Mouse (Mus musculus): ENCODE results near the gene Batf. TPM values are rescaled to one million over a fixed set of nuclear protein-coding genes. Genes with fewer than 3 reads are reported as not detected.

Batf gene
- total RNA-seq, 2 experiments from 2014 or later = 0.61 TPM; not detected in 1

- no peak for ATAC-seq (replicated peaks; ENCODE audit: low FRiP score, poor library complexity, severe bottlenecking)
Observed at GRCm38 (mm10) chr12:85679808-85680207, 6.7 kb upstream of the Batf start.

DNA sequence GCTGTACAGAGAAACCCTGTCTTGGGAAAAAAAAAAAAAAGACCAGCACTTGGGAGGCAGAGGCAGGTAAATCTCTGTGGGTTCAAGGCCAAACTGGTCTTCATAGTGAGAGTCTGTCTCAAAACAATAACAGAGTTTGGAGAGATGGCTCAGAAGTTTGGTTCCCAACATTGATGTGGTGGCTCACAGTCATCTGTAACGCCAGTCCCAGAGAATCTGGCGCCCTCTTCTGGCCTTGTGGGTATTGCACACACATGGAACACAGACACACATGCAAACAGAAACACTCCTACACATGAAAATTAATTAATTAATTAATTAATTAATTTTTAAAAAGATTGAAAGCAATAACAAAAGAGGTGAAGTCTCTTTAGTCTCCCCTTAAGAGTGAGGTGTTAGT, 4.1 kb upstream of the Batf start:
- ATAC-seq (replicated peaks; ENCODE audit: low FRiP score, poor library complexity, severe bottlenecking) = no peak

DNA sequence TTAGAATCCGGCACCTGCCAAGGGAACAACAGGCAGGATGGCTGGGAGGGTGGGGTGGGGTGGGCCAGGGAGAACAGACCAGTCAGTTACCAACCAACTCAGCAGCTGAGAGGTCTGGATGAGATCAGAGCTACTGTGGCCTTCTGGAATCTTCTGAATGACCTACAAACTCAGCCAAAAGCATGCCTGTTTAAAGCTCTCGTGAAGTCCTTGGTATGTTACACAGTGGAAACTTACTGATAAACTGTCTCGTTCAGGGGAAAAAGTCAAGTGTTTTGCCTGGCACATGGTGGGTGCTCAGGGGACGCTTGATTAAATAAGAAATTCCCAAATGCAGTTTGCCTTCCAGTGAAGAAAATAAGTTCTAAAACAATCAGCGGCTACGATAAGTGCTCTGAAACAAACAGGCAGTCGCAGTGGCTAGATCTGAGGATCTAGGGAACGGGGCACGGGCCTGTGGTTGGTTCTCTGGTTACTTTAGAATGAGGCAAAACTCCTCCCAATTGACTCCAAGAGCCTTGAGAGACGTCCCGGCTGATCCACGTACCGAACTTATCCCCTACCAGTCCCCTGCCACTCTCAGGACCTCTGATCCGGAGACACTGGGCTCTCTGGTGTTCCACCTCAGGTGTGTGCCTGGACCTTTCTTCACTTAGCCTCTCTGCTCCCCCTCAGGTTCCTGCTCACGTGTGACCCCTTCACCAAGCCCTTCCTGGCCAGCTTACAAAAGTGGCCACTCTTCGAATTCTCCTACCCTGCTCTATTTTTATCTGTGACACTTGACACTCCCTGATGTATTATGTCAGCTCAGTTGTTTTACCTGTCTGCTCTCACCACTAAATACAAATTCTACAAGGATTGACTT, 1.8 kb upstream of the Batf start:
- no peak for ATAC-seq (replicated peaks; ENCODE audit: low FRiP score, poor library complexity, severe bottlenecking)

GRCm38 (mm10) chr12:85687217-85687533, 706 bp downstream of the Batf start:
- no peak for ATAC-seq (replicated peaks; ENCODE audit: low FRiP score, poor library complexity, severe bottlenecking)

DNA sequence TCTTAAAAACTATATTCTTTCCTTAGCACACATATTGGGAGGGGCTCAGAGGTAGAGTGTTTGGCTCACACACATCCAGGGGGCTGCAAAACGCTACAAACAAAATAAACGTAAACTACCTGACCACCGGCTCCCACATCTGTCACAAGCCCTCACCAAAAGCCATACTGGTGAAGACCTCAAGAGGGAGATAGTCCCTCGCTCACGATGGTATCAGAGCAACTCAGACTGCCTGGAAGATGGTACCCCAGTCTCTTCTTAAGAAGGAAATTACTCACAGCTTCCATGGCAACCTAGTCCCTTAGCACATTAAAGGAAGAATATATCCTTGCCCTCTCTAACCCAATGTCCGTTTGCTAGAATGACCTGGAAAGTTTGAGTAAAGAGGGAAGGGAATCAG, 1.4 kb downstream of the Batf start:
- no peak for ATAC-seq (replicated peaks; ENCODE audit: low FRiP score, poor library complexity, severe bottlenecking)

DNA sequence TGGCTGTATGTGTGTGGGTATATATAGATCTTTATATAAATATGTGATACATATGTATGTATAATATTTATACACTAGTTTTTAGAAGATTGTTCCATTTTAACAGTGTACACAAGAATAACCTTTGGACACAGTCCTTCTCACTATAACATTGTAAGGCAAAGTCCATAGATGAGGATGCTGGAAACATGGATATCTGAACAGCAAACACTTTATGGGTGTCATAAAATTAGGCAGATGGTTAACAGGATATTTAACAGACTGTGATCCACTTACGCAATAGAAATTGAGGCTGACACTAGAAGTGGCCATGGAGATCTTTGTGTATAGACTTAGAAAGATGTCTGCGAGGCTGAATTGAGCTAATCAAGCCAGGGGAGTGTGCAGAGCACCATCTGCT, 9.3 kb downstream of the Batf start:
- no peak for ATAC-seq (replicated peaks; ENCODE audit: low FRiP score, poor library complexity, severe bottlenecking)

- ATAC-seq (replicated peaks; ENCODE audit: low FRiP score, poor library complexity, severe bottlenecking) = no peak
Observed at GRCm38 (mm10) chr12:85696436-85696835, 10.0 kb downstream of the Batf start.

- ATAC-seq (replicated peaks; ENCODE audit: low FRiP score, poor library complexity, severe bottlenecking) = peak; percentile 99
Observed at GRCm38 (mm10) chr12:85698179-85698578, 11.7 kb downstream of the Batf start.

DNA sequence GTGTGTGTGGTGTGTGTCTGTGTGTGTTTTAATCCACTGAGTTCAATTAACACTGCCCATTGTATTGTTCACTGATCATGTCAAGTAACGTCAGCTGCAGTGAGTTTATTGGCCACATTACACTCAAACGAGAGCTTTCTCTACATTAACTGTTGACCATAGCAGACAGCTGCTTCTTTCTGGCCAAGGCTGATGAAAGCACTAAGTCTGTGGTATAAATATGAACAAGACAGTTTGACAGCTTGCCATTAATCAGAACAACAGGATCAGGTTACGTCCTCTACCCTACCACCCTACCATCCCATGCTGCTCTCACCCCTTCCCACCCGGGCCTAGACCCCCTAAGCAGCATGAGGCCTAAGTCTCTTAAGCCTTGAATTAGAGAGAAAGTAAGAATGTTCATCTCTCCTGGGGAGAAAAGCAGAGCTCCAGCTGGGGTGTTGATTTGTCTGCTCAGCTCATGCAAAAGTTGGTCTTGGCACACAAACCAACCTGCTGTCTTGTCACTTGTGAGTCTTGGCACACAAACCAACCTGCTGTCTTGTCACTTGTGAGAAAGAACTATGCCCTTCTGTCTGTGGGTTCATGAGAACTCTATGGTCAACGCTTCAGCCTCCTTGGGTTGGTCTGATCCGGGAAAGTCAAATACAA, 13.8 kb downstream of the Batf start:
- ATAC-seq (replicated peaks; ENCODE audit: low FRiP score, poor library complexity, severe bottlenecking) = no peak

DNA sequence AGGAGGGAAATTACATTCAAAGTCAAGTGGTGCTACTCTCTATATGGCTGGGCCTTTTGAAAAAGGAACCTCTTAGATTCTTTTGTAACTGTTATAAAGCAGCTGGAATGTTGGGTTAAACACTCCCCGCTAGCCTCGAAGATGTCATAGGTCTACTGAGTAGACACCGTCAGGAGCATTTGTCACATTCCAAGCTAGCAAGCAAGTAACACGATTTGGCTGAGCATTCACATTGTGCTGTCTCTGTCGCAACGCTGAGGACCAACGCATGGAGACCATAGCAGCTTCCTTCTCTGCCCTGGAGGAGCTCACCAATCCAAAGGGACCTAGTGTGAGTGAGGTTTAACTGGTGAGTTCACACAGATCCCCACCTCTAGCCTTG, 14.4 kb downstream of the Batf start:
- ATAC-seq (replicated peaks; ENCODE audit: low FRiP score, poor library complexity, severe bottlenecking) = no peak

GRCm38 (mm10) chr12:85702166-85703055, 15.9 kb downstream of the Batf start:
- ATAC-seq (replicated peaks; ENCODE audit: low FRiP score, poor library complexity, severe bottlenecking) = no peak

- no peak for ATAC-seq (replicated peaks; ENCODE audit: low FRiP score, poor library complexity, severe bottlenecking)
Observed at GRCm38 (mm10) chr12:85703507-85703906, 17.0 kb downstream of the Batf start.

DNA sequence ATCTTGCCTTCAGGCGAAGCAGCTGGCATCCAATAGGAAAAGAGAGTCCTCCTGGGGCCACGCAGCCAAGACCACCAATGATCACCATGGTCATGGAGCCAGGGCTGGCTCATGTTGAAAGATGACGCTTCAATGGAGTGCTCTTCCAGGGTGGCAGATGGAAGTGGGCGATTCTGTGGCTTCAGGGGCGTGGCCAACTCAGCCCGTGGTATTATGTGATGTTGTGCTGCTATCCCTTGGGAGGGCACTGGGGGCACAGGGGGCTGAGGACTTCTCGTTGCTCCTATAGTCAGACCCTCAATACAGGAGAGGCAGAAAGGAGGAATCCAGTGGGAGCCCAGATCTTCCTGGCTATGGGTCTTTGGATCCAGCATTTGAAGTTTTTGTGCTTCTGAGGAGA, 18.1 kb downstream of the Batf start:
- no peak for ATAC-seq (replicated peaks; ENCODE audit: low FRiP score, poor library complexity, severe bottlenecking)

DNA sequence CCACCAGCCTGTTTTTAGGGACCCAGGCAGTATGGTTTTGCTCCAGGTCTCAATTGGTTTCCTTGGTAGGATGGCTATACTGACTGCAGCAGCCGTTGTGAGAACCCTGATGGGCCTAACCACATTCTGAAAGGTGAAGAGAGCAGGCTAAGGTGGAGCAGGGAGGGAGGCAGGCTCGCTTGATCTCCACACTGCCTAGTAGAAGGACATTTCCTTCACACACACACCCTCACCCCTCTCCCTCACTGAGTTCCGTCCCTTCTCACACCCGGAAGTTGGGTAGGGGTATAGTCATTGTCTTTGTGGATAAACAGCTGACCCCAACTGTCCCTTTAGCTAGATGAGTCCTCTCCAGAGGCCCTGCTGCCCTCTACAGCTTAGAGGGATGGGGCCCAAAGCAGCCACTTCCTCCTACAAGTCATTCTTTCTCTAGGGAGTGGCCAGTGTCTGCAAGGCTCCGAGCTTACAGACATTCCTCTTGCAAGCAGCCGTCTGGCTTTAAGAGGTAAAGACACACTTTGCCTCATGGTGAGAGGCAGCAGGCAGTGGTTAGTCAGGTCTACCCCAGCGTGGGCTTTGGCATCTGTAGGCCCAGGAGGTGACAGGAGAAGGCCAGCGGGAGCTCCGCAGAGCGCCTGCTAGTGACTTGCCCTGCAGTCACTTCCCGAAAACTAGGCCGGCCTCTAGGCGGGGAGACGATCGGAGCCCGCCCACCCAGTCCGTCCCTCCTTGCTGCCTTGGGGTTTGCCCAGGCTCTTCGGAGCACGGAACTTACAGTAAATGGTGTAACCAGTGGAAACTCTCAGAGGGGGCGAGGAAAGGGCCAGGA, 18.7 kb downstream of the Batf start:
- no peak for ATAC-seq (replicated peaks; ENCODE audit: low FRiP score, poor library complexity, severe bottlenecking)

- no peak for ATAC-seq (replicated peaks; ENCODE audit: low FRiP score, poor library complexity, severe bottlenecking)
Observed at GRCm38 (mm10) chr12:85705831-85706530, 19.5 kb downstream of the Batf start.

DNA sequence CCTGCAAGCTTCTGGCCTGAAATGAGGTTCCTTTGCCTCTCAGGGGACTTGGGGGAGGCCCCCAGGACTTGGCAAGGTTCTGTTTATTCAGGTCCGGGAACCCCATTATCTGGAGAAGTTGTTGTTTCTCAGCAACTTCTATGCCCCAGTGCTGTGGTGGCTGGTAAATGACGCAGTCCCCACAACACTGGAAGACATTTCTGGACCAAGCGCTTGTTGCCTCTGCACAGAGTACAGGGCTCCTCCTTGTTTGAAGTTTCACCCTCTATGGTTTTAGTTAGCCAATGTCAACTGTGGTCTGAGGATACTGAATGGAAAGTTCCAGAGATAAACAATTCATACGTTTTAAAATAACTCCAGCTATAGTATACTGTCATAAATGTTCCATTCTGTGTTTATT, 20.4 kb downstream of the Batf start:
- no peak for ATAC-seq (replicated peaks; ENCODE audit: low FRiP score, poor library complexity, severe bottlenecking)

DNA sequence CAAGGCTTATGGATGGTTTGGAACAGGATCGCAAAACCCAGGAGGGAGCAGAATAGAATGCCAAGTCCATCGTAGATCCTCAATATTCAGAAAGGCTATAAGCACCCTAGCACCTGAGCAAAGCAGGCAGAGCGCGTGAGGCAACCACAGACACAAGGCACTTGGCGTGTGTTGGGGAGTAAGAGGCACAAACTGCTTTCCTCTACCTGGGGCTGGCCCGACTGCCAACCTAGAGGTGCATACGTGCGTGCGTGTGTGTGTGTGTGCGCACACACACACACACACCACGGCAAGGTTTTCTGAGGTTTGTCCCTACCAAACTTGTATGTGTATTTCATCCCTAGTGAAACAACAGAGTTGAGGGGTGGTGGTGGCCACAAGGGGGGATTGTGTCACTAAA, 20.9 kb downstream of the Batf start:
- no peak for ATAC-seq (replicated peaks; ENCODE audit: low FRiP score, poor library complexity, severe bottlenecking)

GRCm38 (mm10) chr12:85708556-85708955, 22.1 kb downstream of the Batf start:
- ATAC-seq (replicated peaks; ENCODE audit: low FRiP score, poor library complexity, severe bottlenecking) = no peak

GRCm38 (mm10) chr12:85710695-85711094, 24.2 kb downstream of the Batf start:
- ATAC-seq (replicated peaks; ENCODE audit: low FRiP score, poor library complexity, severe bottlenecking) = no peak

Measured in erythroid progenitor cell, adult 5-6 weeks (primary cell).